Mouse (Mus musculus) MEL (cell line): Measurements from ENCODE around the gene Tead4.

Source experiments
- BHLHE40 ChIP-seq: IDR thresholded peaks from 2 replicates; pipeline ENCODE4 v1.6.1; 2012; ENCODE audit warnings: low read depth, mild to moderate bottlenecking, inconsistent platforms, low read length, improper control_type of control experiment, borderline replicate concordance
- CTCF ChIP-seq, 3 experiments: IDR thresholded peaks in 2 of 3; conservative IDR thresholded peaks in 1 of 3; 2 replicates each; pipeline ENCODE4 v1.5.1; 2011 to 2012; ENCODE audit warnings: low read length in 3 of 3, low read depth in 2 of 3, mild to moderate bottlenecking in 2 of 3, improper control_type of control experiment in 1 of 3, inconsistent platforms in 1 of 3, mixed read lengths in 1 of 3, moderate library complexity in 1 of 3; ENCODE audit not compliant: control insufficient read depth in 1 of 3, insufficient read depth in 1 of 3, poor library complexity in 1 of 3, severe bottlenecking in 1 of 3
- POLR2A ChIP-seq, 2 experiments: IDR thresholded peaks; 2 replicates each; pipeline ENCODE4 v1.6.1; 2011 to 2012; ENCODE audit warnings: low read length in 2 of 2, mild to moderate bottlenecking in 2 of 2, control low read depth in 1 of 2, improper control_type of control experiment in 1 of 2, low read depth in 1 of 2, moderate library complexity in 1 of 2; ENCODE audit not compliant: control insufficient read depth in 1 of 2, insufficient read depth in 1 of 2, poor library complexity in 1 of 2
- POLR2AphosphoS5 ChIP-seq: IDR thresholded peaks from 2 replicates; pipeline ENCODE4 v1.6.1; 2012; ENCODE audit warnings: low read depth, borderline replicate concordance, mild to moderate bottlenecking, inconsistent platforms, low read length, moderate library complexity, mixed read lengths

DNA sequence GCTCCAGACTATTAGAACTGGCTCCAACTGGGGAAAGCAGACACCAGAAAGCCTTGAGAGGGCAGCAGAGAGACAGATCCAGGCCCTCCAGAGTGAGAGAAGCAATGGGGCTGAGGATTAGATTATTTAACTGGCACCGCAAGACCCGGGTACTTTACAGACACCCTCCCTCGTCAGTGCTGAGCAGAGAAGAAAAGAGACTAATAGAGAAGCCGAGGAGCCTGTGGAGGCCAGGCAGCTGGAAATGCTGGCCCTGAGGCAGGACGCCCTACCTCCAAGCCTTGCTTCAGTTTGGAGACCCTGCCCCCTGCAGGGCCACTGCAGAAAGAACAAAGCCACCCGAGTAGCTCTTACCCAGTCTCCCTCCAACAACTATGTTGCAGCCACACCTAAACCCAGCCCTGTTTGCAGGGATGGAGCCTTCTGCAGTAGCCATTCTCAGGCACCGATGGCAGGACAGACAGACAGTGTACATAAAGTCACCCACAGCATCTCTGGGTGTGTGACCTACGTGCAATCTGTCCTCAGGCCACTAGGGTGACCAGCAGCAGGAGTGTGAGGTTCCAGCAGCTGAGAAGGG is 73.1 kb downstream of the Tead4 start:
- no peak for TF ChIP-seq POLR2AphosphoS5
- TF ChIP-seq BHLHE40 = no peak
- no peak for TF ChIP-seq POLR2A (IDR thresholded peaks at IDR 0.05; ENCODE audit: control insufficient read depth in 1 of 2, insufficient read depth in 1 of 2, low read depth in 1 of 2, low read length in 2 of 2, poor library complexity in 1 of 2)
- no peak for TF ChIP-seq CTCF (IDR thresholded peaks at IDR 0.05 in 2 of 3, conservative IDR thresholded peaks at IDR 0.05 in 1 of 3; ENCODE audit: control insufficient read depth in 1 of 3, insufficient read depth in 1 of 3, low read depth in 2 of 3, low read length in 3 of 3, poor library complexity in 1 of 3, severe bottlenecking in 1 of 3)
